Mouse (Mus musculus) forebrain, postnatal 0 days (tissue): ENCODE results near the gene Hist1h3a. TPM values are rescaled to one million over a fixed set of nuclear protein-coding genes. Genes with fewer than 3 reads are reported as not detected.
A peak's percentile ranks its signal among the peaks of the same experiment; 100 is the strongest.
"Not testable (repeated sequence)": the region's sequence is repeated elsewhere in the genome, so short reads cannot be mapped to it uniquely, and the experiment has no call there.

ENCODE experiments used
- ATAC-seq: fragments of 200-750 bp; cut with Nextera tagmentation; 2 replicates; pipeline ENCODE4 v1.8.0; 2017; ENCODE audit warnings: mild to moderate bottlenecking, moderate library complexity
- DNase-seq: peaks from one replicate; pipeline ENCODE4 v3.0.0-alpha.2; 2015
- H3K27ac ChIP-seq: fragments of 300-500 bp; sonication (generic); 2 replicates; pipeline ENCODE4 v1.5.1; 2014; ENCODE audit warnings: low read depth, mild to moderate bottlenecking, antibody characterized with exemption, low read length, moderate library complexity, mixed read lengths
- H3K27me3 ChIP-seq: fragments of 300-500 bp; sonication (generic); 2 replicates; pipeline ENCODE4 v1.6.1; 2014; ENCODE audit warnings: mild to moderate bottlenecking, low read length, mixed read lengths; ENCODE audit not compliant: insufficient read depth
- H3K36me3 ChIP-seq: fragments of 300-500 bp; sonication (generic); 2 replicates; pipeline ENCODE4 v1.6.1; 2014; ENCODE audit warnings: mild to moderate bottlenecking, moderate library complexity; ENCODE audit not compliant: insufficient read depth
- H3K4me1 ChIP-seq: fragments of 300-500 bp; sonication (generic); 2 replicates; pipeline ENCODE4 v1.6.1; 2014; ENCODE audit warnings: antibody characterized with exemption; ENCODE audit not compliant: insufficient read depth
- H3K4me2 ChIP-seq: fragments of 300-500 bp; sonication (generic); 2 replicates; pipeline ENCODE4 v1.6.1; 2014; ENCODE audit warnings: low read depth, mild to moderate bottlenecking, moderate library complexity
- H3K4me3 ChIP-seq: fragments of 300-500 bp; sonication (generic); 2 replicates; pipeline ENCODE4 v1.5.1; 2014; ENCODE audit warnings: low read depth, low read length, mixed read lengths
- H3K9ac ChIP-seq: fragments of 300-500 bp; sonication (generic); 2 replicates; pipeline ENCODE4 v1.6.1; 2014; ENCODE audit warnings: mild to moderate bottlenecking
- H3K9me3 ChIP-seq: fragments of 300-500 bp; sonication (generic); 2 replicates; pipeline ENCODE4 v1.6.1; 2016; ENCODE audit warnings: low read length
- CTCF ChIP-seq: sonication (generic); IDR thresholded peaks from 2 replicates; pipeline ENCODE4 v1.5.1; 2016; ENCODE audit warnings: antibody characterized with exemption, control low read depth, low read depth
- WGBS: fragments of 180-500 bp; shearing (Covaris S2); extraction: QIAGEN DNeasy Blood & Tissue Kit; methylation state at CpG from one replicate; pipeline ENCODE4 v1.1.7; 2014; 5-methylcytosine and 5-hydroxymethylcytosine counted together
- polyA plus RNA-seq: library from polyadenylated mRNA; unstranded; fragments of >200 nt; fragmentation: Nextera tagmentation; extraction: Ambion mirVana; gene quantifications from 2 replicates; pipeline ENCODE4 v1.2.1, GENCODE M21; 2015
- total RNA-seq: library from RNA; depleted of rRNA; stranded (reverse); fragments of >200 nt; gene quantifications from 2 replicates; pipeline ENCODE4 v1.2.3, GENCODE M21; 2014

Gene Hist1h3a
- total and polyA plus RNA-seq, 2 experiments from 2014 or later = 1.2 to 483 TPM

DNA sequence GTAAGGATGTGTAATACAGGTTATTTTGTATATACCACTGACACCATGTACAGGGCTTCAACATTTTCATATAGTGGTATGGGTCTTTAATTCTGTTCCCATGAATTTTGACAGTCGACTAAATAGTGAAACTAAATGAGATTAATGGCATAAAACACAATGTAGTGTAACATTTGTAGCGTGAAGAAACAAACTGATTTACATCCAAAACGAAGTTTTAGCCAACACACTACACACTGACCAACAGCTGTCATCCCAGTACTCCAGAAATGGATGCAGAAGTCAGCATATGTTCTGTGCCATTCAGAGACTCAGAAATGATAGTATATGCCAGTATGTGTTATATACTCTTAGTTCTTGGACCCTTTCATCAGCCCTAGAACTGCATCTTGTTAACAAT is 4.3 kb downstream of the Hist1h3a start:
- Histone ChIP-seq H3K9ac (no peak overlapping the region), H3K4me3 (no peak overlapping the region), H3K27ac (no peak overlapping the region), H3K27me3 (no peaks in the 10 kb centered on the region), H3K36me3 (no peaks in the 10 kb centered on the region), H3K4me2 (no peak overlapping the region), H3K9me3 (no peaks in the 10 kb centered on the region), H3K4me1 (peaks cover 7% of the 10 kb centered on the region; the same call in 1 of the 2 replicates)
- no peak for DNase-seq
- no peak for TF ChIP-seq CTCF
- WGBS = 42% methylated on average over 3 of the region's 3 CpGs
- no peak for ATAC-seq

DNA sequence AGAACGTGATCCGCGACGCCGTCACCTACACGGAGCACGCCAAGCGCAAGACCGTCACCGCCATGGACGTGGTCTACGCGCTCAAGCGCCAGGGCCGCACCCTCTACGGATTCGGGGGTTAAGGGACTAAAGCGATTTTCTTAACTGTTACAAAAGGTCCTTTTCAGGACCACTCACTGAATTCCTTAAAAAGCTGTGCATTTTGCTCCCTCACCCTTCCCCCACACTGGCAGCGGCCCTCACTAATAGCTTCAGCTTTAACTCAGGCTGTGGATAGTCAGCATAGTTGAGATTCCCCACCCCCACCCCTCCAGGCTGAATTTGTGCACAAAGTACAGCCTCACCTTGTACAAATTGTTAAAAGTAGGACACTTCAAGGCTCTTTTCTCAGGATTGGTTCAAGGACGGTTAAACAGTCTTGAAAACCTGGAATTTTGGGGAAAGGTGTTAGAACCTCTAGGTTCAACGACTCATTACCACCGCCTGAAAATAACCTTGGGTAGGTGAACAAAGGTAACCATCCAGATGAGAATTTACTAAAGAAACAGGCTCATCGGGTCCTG is 4.9 kb downstream of the Hist1h3a start:
- Histone ChIP-seq H3K4me2 (peak overlapping the region; percentile 62), H3K27me3 (no peaks in the 10 kb centered on the region), H3K4me1 (peaks cover 6% of the 10 kb centered on the region; the same call in 1 of the 2 replicates), H3K27ac (peak overlapping the region; percentile 79), H3K4me3 (peak overlapping the region; percentile 36), H3K36me3 (no peaks in the 10 kb centered on the region), H3K9me3 (no peaks in the 10 kb centered on the region), H3K9ac (peak overlapping the region; percentile 48)
- TF ChIP-seq CTCF = no peak
- 2% methylated on average over 18 of the region's 23 CpGs for WGBS
- ATAC-seq (peak; percentile 18), DNase-seq (peak; percentile 38)

DNA sequence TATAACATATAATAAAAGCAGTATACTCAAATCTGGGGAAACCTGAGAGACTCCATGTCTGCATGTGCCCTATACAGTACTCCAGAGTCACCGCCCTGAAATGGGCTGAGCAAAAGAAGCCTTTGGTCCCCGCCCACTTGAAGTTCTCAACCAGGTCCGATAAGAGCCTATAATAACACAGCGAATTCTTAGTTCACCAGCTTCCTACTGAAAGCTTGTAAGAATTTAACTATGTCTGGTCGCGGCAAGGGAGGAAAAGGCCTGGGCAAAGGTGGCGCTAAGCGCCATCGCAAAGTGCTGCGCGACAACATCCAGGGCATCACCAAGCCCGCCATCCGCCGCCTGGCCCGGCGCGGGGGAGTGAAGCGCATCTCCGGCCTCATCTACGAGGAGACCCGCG is 5.4 kb downstream of the Hist1h3a start, which contains the start of gene Hist1h4b:
Hist1h4b (plus strand) TSS at position 224 of the 400 bp plus-strand sequence.
- Histone ChIP-seq H3K4me3 (peak within 1 kb of the TSS; percentile 36), H3K27ac (peak within 1 kb of the TSS; percentile 79), H3K4me2 (peak within 1 kb of the TSS; percentile 62), H3K9ac (peak within 1 kb of the TSS; percentile 48), H3K4me1 (peaks cover 6% of the 10 kb centered on the region; the same call in 1 of the 2 replicates), H3K36me3 (no peaks in the 10 kb centered on the region), H3K27me3 (no peaks in the 10 kb centered on the region), H3K9me3 (no peaks in the 10 kb centered on the region)
- ATAC-seq = peak; percentile 76
- under 1% methylated on average over 17 of the region's 22 CpGs for WGBS
- DNase-seq = peak; percentile 94
- 0 out of 2 replicates have a peak, but pooled peaks have one; percentile 14 for TF ChIP-seq CTCF

DNA sequence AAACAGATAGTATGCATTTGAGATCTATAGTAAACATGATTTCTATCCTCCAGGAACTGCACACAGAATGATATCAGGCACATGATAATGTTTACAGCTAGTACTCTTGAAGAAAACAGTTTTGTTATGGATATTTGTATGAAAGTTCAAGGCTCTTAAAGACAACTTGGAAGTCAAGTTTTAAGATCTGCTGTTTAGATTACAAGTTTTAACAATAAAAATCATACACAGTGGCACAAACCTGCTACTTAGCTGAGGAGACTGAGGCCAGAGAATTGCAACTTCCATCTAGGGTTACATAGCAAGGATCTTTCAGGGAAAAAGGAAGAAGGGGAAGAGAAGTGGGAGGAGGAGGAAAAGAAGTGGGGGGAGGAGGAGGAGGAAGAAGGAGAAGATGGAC is 7.2 kb downstream of the Hist1h3a start:
- Histone ChIP-seq H3K36me3 (no peaks in the 10 kb centered on the region), H3K4me3 (no peak overlapping the region), H3K4me2 (no peak overlapping the region), H3K4me1 (0 out of 2 replicates have a peak, but pooled peaks cover under 1% of the 10 kb centered on the region), H3K9ac (no peak overlapping the region), H3K27ac (no peak overlapping the region), H3K27me3 (no peaks in the 10 kb centered on the region), H3K9me3 (no peaks in the 10 kb centered on the region)
- TF ChIP-seq CTCF = no peak
- ATAC-seq (no peak), DNase-seq (no peak)

DNA sequence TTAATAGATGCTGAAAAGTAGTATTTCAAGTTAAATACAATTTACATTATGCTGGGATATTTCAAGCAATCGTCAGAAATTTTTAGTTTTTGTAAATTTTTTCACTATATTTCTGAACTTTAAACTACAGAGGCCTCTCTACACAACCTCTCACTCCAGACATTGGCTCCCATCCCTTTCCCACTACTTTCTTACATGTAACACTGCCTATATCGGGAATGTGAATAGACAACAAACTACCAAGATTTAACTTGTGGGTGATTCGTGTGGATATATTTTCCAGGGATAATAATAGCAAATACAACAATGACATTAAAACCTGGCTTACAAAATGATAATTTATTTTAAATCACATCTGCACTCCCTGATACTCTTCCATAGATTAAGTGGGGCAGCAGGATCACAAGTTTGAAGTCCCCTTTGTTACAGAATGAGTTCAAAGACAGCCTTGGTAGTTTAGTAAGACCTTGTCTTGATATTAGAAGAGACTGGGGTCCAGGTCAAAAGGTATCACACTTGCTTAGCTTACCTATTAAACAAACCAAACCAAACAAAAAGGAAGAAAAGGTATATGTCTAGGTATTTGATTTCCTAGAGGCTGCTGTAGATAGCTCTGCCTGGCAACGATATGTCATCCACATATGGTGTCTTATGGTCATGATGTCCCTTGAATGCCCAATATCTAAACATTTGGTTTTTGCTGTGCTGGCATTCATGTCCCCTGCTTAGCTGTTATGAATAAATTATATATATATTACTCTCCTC is 8.7 kb downstream of the Hist1h3a start:
- Histone ChIP-seq H3K27me3 (no peaks in the 10 kb centered on the region), H3K4me2 (no peak overlapping the region), H3K27ac (no peak overlapping the region), H3K9me3 (no peaks in the 10 kb centered on the region), H3K9ac (no peak overlapping the region), H3K4me1 (no peaks in the 10 kb centered on the region), H3K4me3 (no peak overlapping the region), H3K36me3 (no peaks in the 10 kb centered on the region)
- no peak for DNase-seq
- TF ChIP-seq CTCF = no peak
- 48% methylated on average over 4 of the region's 4 CpGs for WGBS
- no peak for ATAC-seq

DNA sequence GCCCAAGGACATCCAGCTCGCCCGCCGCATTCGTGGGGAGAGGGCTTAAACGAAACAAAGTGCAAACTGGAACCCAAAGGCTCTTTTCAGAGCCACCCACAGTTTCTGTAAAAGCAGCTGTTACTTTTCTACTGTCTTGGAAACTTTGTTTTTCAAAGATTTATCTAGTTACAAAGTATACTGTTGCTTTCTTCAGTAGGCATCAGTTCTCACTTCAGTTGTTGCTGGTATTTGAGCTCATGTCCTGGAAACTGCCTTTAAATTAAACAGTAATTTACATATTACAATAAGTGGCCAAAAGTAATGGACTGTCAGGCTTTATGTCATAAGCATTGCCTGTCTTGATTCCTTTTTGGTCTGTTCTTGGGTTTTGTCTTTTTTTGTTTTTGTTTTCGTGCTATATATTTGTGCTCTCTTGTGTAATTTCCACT is 9.4 kb downstream of the Hist1h3a start:
- H3K27me3 ChIP-seq = no peaks in the 10 kb centered on the region
- H3K9ac ChIP-seq = no peak overlapping the region
- DNase-seq (no peak), ATAC-seq (no peak)
- peak overlapping the region; percentile 69 for H3K4me2 ChIP-seq
- WGBS = 1% methylated on average over 6 of the region's 6 CpGs
- H3K27ac ChIP-seq = no peak overlapping the region
- no peaks in the 10 kb centered on the region for H3K36me3 ChIP-seq
- TF ChIP-seq CTCF = no peak
- no peaks in the 10 kb centered on the region for H3K4me1 ChIP-seq
- no peak overlapping the region for H3K4me3 ChIP-seq
- H3K9me3 ChIP-seq = no peaks in the 10 kb centered on the region

DNA sequence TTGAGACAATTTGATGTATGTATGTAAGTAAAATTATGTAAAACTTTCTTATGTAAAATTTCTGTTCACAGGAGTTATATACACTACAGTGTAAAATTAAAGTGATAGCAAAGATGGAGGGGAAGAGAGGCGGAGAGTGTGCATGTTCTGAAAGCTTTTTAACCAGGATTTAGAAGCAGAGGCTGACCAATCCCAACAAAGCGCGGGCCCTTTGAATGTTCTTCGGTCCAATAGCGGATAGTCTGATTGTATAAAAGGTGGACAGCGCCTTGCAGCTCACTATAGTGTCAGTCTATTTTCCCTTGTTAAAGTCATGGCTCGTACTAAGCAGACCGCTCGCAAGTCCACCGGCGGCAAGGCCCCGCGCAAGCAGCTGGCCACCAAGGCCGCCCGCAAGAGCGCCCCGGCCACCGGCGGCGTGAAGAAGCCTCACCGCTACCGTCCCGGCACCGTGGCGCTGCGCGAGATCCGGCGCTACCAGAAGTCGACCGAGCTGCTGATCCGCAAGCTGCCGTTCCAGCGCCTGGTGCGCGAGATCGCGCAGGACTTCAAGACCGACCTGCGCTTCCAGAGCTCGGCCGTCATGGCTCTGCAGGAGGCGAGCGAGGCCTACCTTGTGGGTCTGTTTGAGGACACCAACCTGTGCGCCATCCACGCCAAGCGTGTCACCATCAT is 10.0 kb downstream of the Hist1h3a start, which contains the start of gene Hist1h3b:
Hist1h3b (plus strand) TSS at position 201 of the 675 bp plus-strand sequence.
- ATAC-seq (peak; percentile 76), DNase-seq (peak; percentile 95)
- peak within 1 kb of the TSS; percentile 40 for H3K4me3 ChIP-seq
- peak within 1 kb of the TSS; percentile 93 for H3K27ac ChIP-seq
- H3K27me3 ChIP-seq, H3K9me3 ChIP-seq, H3K4me1 ChIP-seq, H3K36me3 ChIP-seq: not testable (repeated sequence)
- 1% methylated on average over 19 of the region's 47 CpGs for WGBS
- H3K9ac ChIP-seq = peak within 1 kb of the TSS; percentile 62
- H3K4me2 ChIP-seq = peak within 1 kb of the TSS; percentile 69
